Mouse (Mus musculus) c-Kit-negative CD71-positive TER-119-positive erythroid progenitor cells, embryonic 14.5 days (primary cell): ENCODE measurements around the gene Ikzf3.

ENCODE experiments used
- DNase-seq: peaks from one replicate; pipeline ENCODE4 v3.0.0-alpha.2; 2013; ENCODE audit warnings: low read depth, low spot score

Ikzf3 gene

GRCm38 (mm10) chr11:98513356-98513936, 32.4 kb downstream of the Ikzf3 start:
- no peak for DNase-seq

- no peak for DNase-seq
Observed at GRCm38 (mm10) chr11:98512881-98513280, 33.0 kb downstream of the Ikzf3 start.

GRCm38 (mm10) chr11:98510125-98510524, 35.7 kb downstream of the Ikzf3 start:
- DNase-seq: no peak

- no peak for DNase-seq
Observed at GRCm38 (mm10) chr11:98509434-98509833, 36.4 kb downstream of the Ikzf3 start.

GRCm38 (mm10) chr11:98504926-98505325, 40.9 kb downstream of the Ikzf3 start:
- DNase-seq: no peak

GRCm38 (mm10) chr11:98497388-98498288, 48.2 kb downstream of the Ikzf3 start:
- DNase-seq: no peak

GRCm38 (mm10) chr11:98495176-98495719, 50.6 kb downstream of the Ikzf3 start:
- DNase-seq: no peak

GRCm38 (mm10) chr11:98493394-98493793, 52.4 kb downstream of the Ikzf3 start:
- no peak for DNase-seq

- no peak for DNase-seq
Observed at GRCm38 (mm10) chr11:98492959-98493358, 52.9 kb downstream of the Ikzf3 start.

GRCm38 (mm10) chr11:98491571-98491970, 54.3 kb downstream of the Ikzf3 start:
- no peak for DNase-seq

- DNase-seq: no peak
Observed at GRCm38 (mm10) chr11:98488540-98489234, 57.1 kb downstream of the Ikzf3 start.

- no peak for DNase-seq
Observed at GRCm38 (mm10) chr11:98487526-98488040, 58.2 kb downstream of the Ikzf3 start.

GRCm38 (mm10) chr11:98485749-98486148, 60.1 kb downstream of the Ikzf3 start:
- DNase-seq: no peak

GRCm38 (mm10) chr11:98482067-98482466, 63.8 kb downstream of the Ikzf3 start:
- no peak for DNase-seq

GRCm38 (mm10) chr11:98481231-98481630, 64.6 kb downstream of the Ikzf3 start:
- no peak for DNase-seq

- no peak for DNase-seq
Observed at GRCm38 (mm10) chr11:98479940-98480497, 65.8 kb downstream of the Ikzf3 start.

GRCm38 (mm10) chr11:98479026-98479939, 66.5 kb downstream of the Ikzf3 start:
- DNase-seq: no peak

- no peak for DNase-seq
Observed at GRCm38 (mm10) chr11:98477011-98477701, 68.7 kb downstream of the Ikzf3 start.

GRCm38 (mm10) chr11:98476434-98476807, 69.4 kb downstream of the Ikzf3 start:
- DNase-seq: no peak
